10 mouse cellular contexts compared by ENCODE assay signal in genomic region chr11:60189501-60190040, GRCm38 (mm10). TPM values are rescaled to one million over a fixed set of nuclear protein-coding genes. Genes with fewer than 3 reads are reported as not detected.
DNase-seq lines count a peak whose midpoint lies in the region; TF ChIP-seq lines count a peak whose summit lies in the region.
"Had no signal": no experiment of that assay in that cellular context is flagged by ENCODE, and none has a peak within 500 bp of the region (broad histone marks: within the 10 kb centered on the region; RNA-seq: fewer than 3 reads in every experiment).

No protein-coding gene starts in this region.

- H3K36me3 ChIP-seq in CH12.LX (replicated peaks in 1 of 2; ENCODE audit: control insufficient read depth in 1 of 2, insufficient read depth in 1 of 2, low read length in 1 of 2), result peaks cover 33 to 70% of the 10 kb centered on the region in 2 experiments

- TF ChIP-seq POLR2A in CH12.LX (IDR thresholded peaks at IDR 0.05; ENCODE audit: low read depth, low read length), result no peak

- peak; percentile 61 for DNase-seq in adrenal gland, postnatal 14 days
- DNase-seq in adrenal gland, adult 18-20 months (ENCODE audit: low spot score in 2 of 2), result no peak
- DNase-seq in left cerebral cortex, adult 18-20 months (ENCODE audit: low spot score in 2 of 2), result peak; percentile 33 to 56
- DNase-seq in left cerebral cortex, adult 11 months (ENCODE audit: low spot score), result no peak
- peak; percentile 92 for DNase-seq in CH12.LX (ENCODE audit: extremely low read depth)
- peak; percentile 66 for DNase-seq in heart, postnatal 4 days
- no peak for DNase-seq in spleen, adult 12 weeks (ENCODE audit: low spot score)
- no peak for DNase-seq in adrenal gland, postnatal 25 days
- DNase-seq: adrenal gland, postnatal 36 days had no signal

- in situ Hi-C loops in CH12.LX (cut with MboI; ENCODE audit: low pct_ligation_motif_present, low pct_unique_long_range_greater_than_20kb, low sequenced_read_pairs), result loop anchor here (5.0 kb wide), 1 partner anchor 82 kb away; the partner anchor contains the start of gene Rai1

- dilution Hi-C loops in CH12.LX (cut with MboI; ENCODE audit: extremely low pct_ligation_motif_present, extremely low pct_unique_long_range_greater_than_20kb, low sequenced_read_pairs), result no loop called here

- H3K4me1 ChIP-seq in CH12.LX (ENCODE audit: control insufficient read depth in 1 of 2, insufficient read depth in 2 of 2), result peaks cover 49 to 92% of the 10 kb centered on the region in 2 experiments

- no peak overlapping the region for H3K4me2 ChIP-seq in CH12.LX (ENCODE audit: insufficient read depth, low read depth, poor library complexity, severe bottlenecking)
- H3K4me2 ChIP-seq: limb, embryonic 13.5 days had no signal

- H3K27ac ChIP-seq in CH12.LX (ENCODE audit: insufficient read depth, low read depth), result peak overlapping the region; percentile 48
- H3K27ac ChIP-seq: limb, embryonic 13.5 days had no signal

- no peaks in the 10 kb centered on the region for H3K27me3 ChIP-seq in CH12.LX (replicated peaks)
- H3K27me3 ChIP-seq: limb, embryonic 13.5 days had no signal

- no peaks in the 10 kb centered on the region for H3K79me2 ChIP-seq in CH12.LX (replicated peaks; ENCODE audit: control insufficient read depth, extremely low read depth, insufficient read depth, poor library complexity, severe bottlenecking)

- peaks cover 3% of the 10 kb centered on the region for H3K9me3 ChIP-seq in CH12.LX (replicated peaks; ENCODE audit: low read length)

- TF ChIP-seq CTCF in CH12.LX (conservative IDR thresholded peaks at IDR 0.05 in 1 of 2, IDR thresholded peaks at IDR 0.05 in 1 of 2; ENCODE audit: low read depth in 2 of 2, low read length in 2 of 2), result no peak

- peak overlapping the region in 1 of 3 experiments; percentile 14 for H3K4me3 ChIP-seq in CH12.LX (replicated peaks in 1 of 3; ENCODE audit: low read depth in 2 of 3, low read length in 2 of 3, poor library complexity in 1 of 3)
- H3K4me3 ChIP-seq: limb, embryonic 13.5 days had no signal

- no peak overlapping the region for H3K9ac ChIP-seq in CH12.LX (ENCODE audit: insufficient read depth, low read depth)
- H3K9ac ChIP-seq: limb, embryonic 13.5 days had no signal

- TF ChIP-seq EP300 in CH12.LX (IDR thresholded peaks at IDR 0.05; ENCODE audit: low read length), result peak; percentile 70; the same call in 1 of the 2 replicates

- no peak for TF ChIP-seq RAD21 in CH12.LX (IDR thresholded peaks at IDR 0.05; ENCODE audit: low read depth, low read length)

TF ChIP-seq in CH12.LX, 34 proteins besides CTCF, POLR2A, EP300 and RAD21:
- TF ChIP-seq NRF1 (IDR thresholded peaks at IDR 0.05; ENCODE audit: low read depth, low read length) (no peak), NELFE (IDR thresholded peaks at IDR 0.05; ENCODE audit: low read depth, low read length) (0 out of 2 replicates have a peak, but pooled peaks have one; percentile 26), KAT2A (IDR thresholded peaks at IDR 0.05; ENCODE audit: insufficient replicate concordance, low read length) (0 out of 2 replicates have a peak, but pooled peaks have one; percentile 35), MXI1 (IDR thresholded peaks at IDR 0.05; ENCODE audit: low read depth, low read length) (peak; percentile 28; the same call in 1 of the 2 replicates), PAX5 (IDR thresholded peaks at IDR 0.05; ENCODE audit: low read length) (no peak), MEF2A (IDR thresholded peaks at IDR 0.05; ENCODE audit: borderline replicate concordance, low read depth, low read length) (0 out of 2 replicates have a peak, but pooled peaks have one; percentile 44), IRF4 (IDR thresholded peaks at IDR 0.05; ENCODE audit: low read depth, low read length) (no peak), JUN (IDR thresholded peaks at IDR 0.05; ENCODE audit: insufficient read depth, low read depth, low read length) (no peak), ZC3H11A (IDR thresholded peaks at IDR 0.05; ENCODE audit: low read depth, low read length) (no peak), CHD2 (IDR thresholded peaks at IDR 0.05; ENCODE audit: low read length) (no peak), RCOR1 (conservative IDR thresholded peaks at IDR 0.05; ENCODE audit: low read depth, low read length) (no peak), UBTF (IDR thresholded peaks at IDR 0.05; ENCODE audit: low read depth, low read length) (peak; percentile 81), SIN3A (IDR thresholded peaks at IDR 0.05; ENCODE audit: low read length) (peak; percentile 59), USF2 (conservative IDR thresholded peaks at IDR 0.05; ENCODE audit: low read depth, low read length) (no peak), TBP (conservative IDR thresholded peaks at IDR 0.05; ENCODE audit: low read depth, low read length) (peak; percentile 81), BHLHE40 (IDR thresholded peaks at IDR 0.05; ENCODE audit: low read depth, low read length) (peak; percentile 49; the same call in 1 of the 2 replicates), ZMIZ1 (IDR thresholded peaks at IDR 0.05; ENCODE audit: low read depth, low read length) (peak; percentile 41; the same call in 1 of the 2 replicates), HCFC1 (IDR thresholded peaks at IDR 0.05; ENCODE audit: low read depth, low read length) (no peak), ZNF384 (IDR thresholded peaks at IDR 0.05; ENCODE audit: low read depth, low read length) (no peak), USF1 (IDR thresholded peaks at IDR 0.05; ENCODE audit: low read depth, low read length) (no peak), JUND (conservative IDR thresholded peaks at IDR 0.05; ENCODE audit: low read depth, low read length) (no peak), ELF1 (IDR thresholded peaks at IDR 0.05; ENCODE audit: low read depth, low read length) (no peak; the same call in none of the 2 replicates), TCF12 (IDR thresholded peaks at IDR 0.05; ENCODE audit: low read depth, low read length) (peak; percentile 54; the same call in 1 of the 2 replicates), MAX (IDR thresholded peaks at IDR 0.05; ENCODE audit: low read length) (peak; percentile 49; the same call in 1 of the 2 replicates), ETS1 (conservative IDR thresholded peaks at IDR 0.05; ENCODE audit: low read depth, low read length) (peak; percentile 76), ZKSCAN1 (IDR thresholded peaks at IDR 0.05; ENCODE audit: borderline replicate concordance, low read depth, low read length) (no peak), MYC (IDR thresholded peaks at IDR 0.05; ENCODE audit: low read depth, low read length) (no peak), E2F4 (IDR thresholded peaks at IDR 0.05; ENCODE audit: insufficient replicate concordance, low read depth, low read length) (no peak), CHD1 (IDR thresholded peaks at IDR 0.05; ENCODE audit: low read depth, low read length) (no peak), MAZ (IDR thresholded peaks at IDR 0.05; ENCODE audit: low read depth, low read length) (peak; percentile 67; the same call in 1 of the 2 replicates)

RNA-seq across cellular contexts. Expression of gene Srebf1, which starts 32.8 kb away (rescaled TPM):
- total RNA-seq in adrenal gland, postnatal 14 days (2021), result 102 and 130 TPM in 2 replicates
- total RNA-seq in adrenal gland, adult 18-20 months (2021), result 100 to 1,000 TPM; 141 to 185 TPM
- 10 to 100 TPM; 66.2 to 68.2 TPM for total RNA-seq in left cerebral cortex, adult 18-20 months (2021)
- total RNA-seq in CH12.LX (2012; rRNA removed) (126 and 129 TPM in 2 replicates), CH12.LX (2014; rRNA removed) (68.7 and 69.8 TPM in 2 replicates)
- polyA plus RNA-seq in CH12.LX (2012; ENCODE audit: insufficient read length, low read depth), result 120 and 142 TPM in 2 replicates
- total RNA-seq in heart, postnatal 4 days (2021), result 10 to 100 TPM; 35.8 to 50.8 TPM
- 125 and 160 TPM in 2 replicates for total RNA-seq in adrenal gland, postnatal 25 days (2021)

Comparison
In these comparisons a context has a peak if more than half of its experiments do, and no peak if none do; other contexts are left out.
1. DNase-seq: peak in adrenal gland, postnatal 14 days (single experiment), left cerebral cortex, adult 18-20 months (2 of 2), CH12.LX (single experiment) and heart, postnatal 4 days (single experiment); none in adrenal gland, adult 18-20 months (0 of 2), left cerebral cortex, adult 11 months (single experiment), spleen, adult 12 weeks (single experiment) and adrenal gland, postnatal 25 days (single experiment).